Comparison of ENCODE assay signal across 37 mouse cellular contexts in the genomic region with DNA sequence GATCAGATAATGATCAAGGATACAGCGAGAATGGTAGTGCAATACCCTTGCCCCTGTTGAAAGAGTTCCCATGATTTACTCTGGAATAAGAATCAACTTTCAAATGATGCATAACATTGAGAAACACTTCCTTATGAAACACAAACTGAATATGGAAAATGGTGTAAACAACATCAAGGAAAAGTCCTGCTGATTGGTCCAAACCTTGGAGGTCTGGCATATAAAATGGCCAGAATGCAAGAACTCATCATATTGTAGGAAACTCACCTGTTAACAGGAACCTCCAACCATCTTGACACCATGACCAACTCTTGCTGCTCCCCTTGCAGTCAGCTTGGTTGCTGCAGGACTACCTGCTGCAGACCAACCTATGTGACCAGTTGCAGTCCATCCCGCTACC. TPM values are rescaled to one million over a fixed set of nuclear protein-coding genes. Genes with fewer than 3 reads are reported as not detected.
"Had no signal": no experiment of that assay in that cellular context is flagged by ENCODE, and none has a peak within 500 bp of the region (broad histone marks: within the 10 kb centered on the region; RNA-seq: fewer than 3 reads in every experiment).

A gene (plus strand): TSS at position 301 of the 400 bp plus-strand sequence.

- H3K4me1 ChIP-seq: heart, embryonic 13.5 days; heart, embryonic 15.5 days; hindbrain, embryonic 13.5 days; hindbrain, embryonic 15.5 days; kidney, embryonic 15.5 days; limb, embryonic 10.5 days; limb, embryonic 12.5 days had no signal

- H3K27me3 ChIP-seq: heart, embryonic 13.5 days; heart, embryonic 15.5 days; hindbrain, embryonic 13.5 days; hindbrain, embryonic 15.5 days; kidney, embryonic 15.5 days; limb, embryonic 12.5 days had no signal

- ATAC-seq: hindbrain, postnatal 0 days; intestine, embryonic 16.5 days had no signal

- H3K4me3 ChIP-seq: heart, adult 2 months; heart, embryonic 13.5 days; heart, embryonic 15.5 days; hindbrain, embryonic 13.5 days; hindbrain, embryonic 15.5 days; kidney, embryonic 15.5 days; layer of hippocampus, adult 2 months; left cerebral cortex, adult 2 months; limb, embryonic 10.5 days; limb, embryonic 12.5 days had no signal

- H3K36me3 ChIP-seq: heart, embryonic 13.5 days; heart, embryonic 15.5 days; hindbrain, embryonic 13.5 days; hindbrain, embryonic 15.5 days; kidney, embryonic 15.5 days; limb, embryonic 10.5 days; limb, embryonic 12.5 days had no signal

- H3K9ac ChIP-seq: heart, embryonic 13.5 days; heart, embryonic 15.5 days; hindbrain, embryonic 13.5 days; hindbrain, embryonic 15.5 days; kidney, embryonic 15.5 days; limb, embryonic 12.5 days had no signal

- DNase-seq: gastrocnemius, postnatal 14 days; gastrocnemius, postnatal 36 days; heart, adult 2 months; heart, postnatal 14 days; heart, postnatal 36 days; kidney, adult 11 months; kidney, adult 2 months; kidney, adult 9 months; kidney, postnatal 25 days; kidney, postnatal 4 days; liver had no signal

- H3K9me3 ChIP-seq: heart, embryonic 15.5 days; hindbrain, embryonic 13.5 days; hindbrain, embryonic 15.5 days; kidney, embryonic 15.5 days; limb, embryonic 10.5 days; limb, embryonic 12.5 days had no signal

- H3K4me2 ChIP-seq: heart, embryonic 11.5 days; heart, embryonic 13.5 days; heart, embryonic 15.5 days; hindbrain, embryonic 13.5 days; hindbrain, embryonic 15.5 days; kidney, embryonic 15.5 days; limb, embryonic 12.5 days; liver, embryonic 11.5 days had no signal

- H3K27ac ChIP-seq: heart, adult 2 months; heart, embryonic 13.5 days; heart, embryonic 15.5 days; hindbrain, embryonic 13.5 days; hindbrain, embryonic 15.5 days; hindbrain, postnatal 0 days; kidney, embryonic 15.5 days; kidney, postnatal 0 days; layer of hippocampus, adult 2 months; left cerebral cortex, adult 2 months; limb, embryonic 10.5 days; limb, embryonic 12.5 days had no signal

RNA-seq across cellular contexts. Expression of the gene that starts here (rescaled TPM):
- total RNA-seq: gastrocnemius, adult 18-20 months; gastrocnemius, adult 8-10 months; gastrocnemius, postnatal 14 days; gastrocnemius, postnatal 36 days; heart, adult 2 months; heart, postnatal 14 days; heart, postnatal 36 days; hematopoietic stem cell, adult 5-6 weeks; hindbrain, postnatal 0 days; layer of hippocampus, adult 2 months; layer of hippocampus, postnatal 10 days; layer of hippocampus, postnatal 25 days; left cerebral cortex, adult 2 months; left cerebral cortex, postnatal 14 days; left cerebral cortex, postnatal 36 days had no signal
- polyA plus RNA-seq: gonadal fat pad, adult 2 months; heart, adult 2 months; heart, embryonic 11.5 days; heart, embryonic 13.5 days; heart, embryonic 15.5 days; heart, postnatal 0 days; hindbrain, embryonic 11.5 days; hindbrain, embryonic 13.5 days; hindbrain, embryonic 15.5 days; hindbrain, postnatal 0 days; intestine, embryonic 14.5 days; intestine, embryonic 16.5 days; kidney, adult 2 months; kidney, embryonic 15.5 days; kidney, postnatal 0 days; limb, embryonic 10.5 days; limb, embryonic 12.5 days; limb, embryonic 14.5 days; liver, embryonic 11.5 days had no signal
